Mouse (Mus musculus) neural tube, embryonic 10.5 days (tissue): ENCODE results near the gene Ocln.

ENCODE experiments used
- DNase-seq: peaks from one replicate; pipeline ENCODE4 v3.0.0-alpha.2; 2017; ENCODE audit warnings: low spot score; ENCODE audit errors: extremely low spot score

The Ocln gene

DNA sequence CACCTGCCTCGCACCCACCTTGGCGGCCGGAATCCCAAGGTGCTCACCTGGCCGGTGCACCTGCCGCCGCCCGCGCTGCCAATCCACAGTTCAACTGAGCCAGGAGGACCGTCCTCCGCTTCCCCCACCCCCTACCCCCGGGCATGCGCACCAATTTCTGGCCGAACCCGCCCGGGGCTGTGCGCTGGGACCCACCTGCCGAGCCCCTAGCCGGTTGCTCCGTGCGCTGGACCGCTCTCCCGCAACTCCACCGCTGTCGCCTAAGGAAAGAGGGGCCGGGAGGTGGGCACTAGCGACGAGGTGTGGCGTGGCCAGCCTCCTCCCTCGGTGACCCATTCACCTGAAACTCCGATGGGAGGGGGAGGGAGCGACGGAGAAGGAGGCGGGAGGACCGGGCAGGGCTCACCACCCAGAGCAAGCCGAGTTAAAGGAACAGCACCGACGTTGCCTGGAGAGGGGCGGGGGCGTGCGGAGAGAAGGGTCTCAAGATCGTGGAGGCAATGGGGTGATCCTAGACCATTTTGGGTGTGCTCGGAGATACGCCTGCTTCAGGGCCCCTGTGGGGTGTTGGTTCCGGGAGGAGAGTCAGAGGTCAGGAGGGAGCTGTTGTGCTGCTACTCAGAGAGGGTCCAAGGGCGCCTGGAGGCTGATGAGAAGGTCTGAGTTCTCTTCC, at the start of gene Ocln:
Gene Ocln, minus strand, starts transcription at position 350 of the 673 bp plus-strand sequence.
- DNase-seq: peak; percentile 56

DNA sequence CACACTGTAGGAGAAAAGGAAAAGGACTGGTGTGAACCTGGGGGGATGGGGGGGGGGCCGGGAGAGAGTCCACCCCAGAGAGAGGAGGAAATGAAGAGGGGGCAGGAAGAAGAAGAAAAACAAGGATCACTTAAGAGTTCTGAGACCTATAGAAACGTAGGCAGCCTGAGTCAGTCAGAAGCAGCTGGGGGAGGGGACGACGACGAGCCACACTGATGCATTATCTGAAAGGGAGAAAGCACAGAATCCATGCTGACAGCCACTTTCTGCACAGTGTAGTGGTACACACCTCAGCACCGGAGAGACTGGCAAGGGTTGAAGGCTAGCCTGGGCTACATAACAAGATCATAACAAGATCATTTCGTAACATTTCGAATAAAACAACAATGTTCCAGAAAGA, 48.5 kb upstream of the Ocln start:
- no peak for DNase-seq

DNA sequence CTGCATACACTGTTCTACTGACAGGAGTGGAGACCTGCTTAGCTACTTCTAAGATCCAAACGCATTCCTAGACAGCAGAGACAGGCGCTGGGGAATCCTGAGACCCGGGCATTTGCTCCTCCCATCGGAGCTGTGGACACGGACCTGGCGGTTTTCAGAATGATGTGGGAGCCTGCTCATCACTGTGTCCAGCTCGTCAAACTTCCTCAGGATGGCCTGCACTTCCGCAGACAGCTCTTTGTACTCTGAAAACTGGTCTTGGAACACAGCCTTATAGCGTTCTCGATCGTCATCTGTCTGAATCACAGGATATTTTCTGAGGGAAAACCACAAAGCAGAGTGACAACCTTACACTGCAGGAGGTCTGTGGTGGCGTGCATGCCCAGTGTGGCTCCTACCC, 47.8 kb upstream of the Ocln start:
- DNase-seq: no peak

DNA sequence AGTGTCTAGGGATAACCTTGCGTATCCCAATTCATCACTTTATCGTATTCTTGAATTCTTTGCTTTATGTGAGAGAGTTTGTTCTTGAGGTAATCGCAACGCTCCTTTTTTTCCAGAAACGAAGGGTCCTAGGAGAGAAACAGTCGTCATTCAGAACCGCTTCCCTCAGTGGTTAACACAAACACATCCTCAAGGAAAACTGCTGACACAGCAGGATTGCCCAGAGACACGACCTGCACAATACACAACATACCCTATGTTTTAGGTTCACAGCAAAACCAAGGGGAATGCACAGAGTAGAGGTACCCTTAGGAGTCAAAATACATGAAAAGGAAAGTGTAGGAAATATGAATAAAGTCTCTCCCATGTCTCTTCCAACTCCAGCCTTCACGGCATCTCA, 44.8 kb upstream of the Ocln start:
- no peak for DNase-seq

DNA sequence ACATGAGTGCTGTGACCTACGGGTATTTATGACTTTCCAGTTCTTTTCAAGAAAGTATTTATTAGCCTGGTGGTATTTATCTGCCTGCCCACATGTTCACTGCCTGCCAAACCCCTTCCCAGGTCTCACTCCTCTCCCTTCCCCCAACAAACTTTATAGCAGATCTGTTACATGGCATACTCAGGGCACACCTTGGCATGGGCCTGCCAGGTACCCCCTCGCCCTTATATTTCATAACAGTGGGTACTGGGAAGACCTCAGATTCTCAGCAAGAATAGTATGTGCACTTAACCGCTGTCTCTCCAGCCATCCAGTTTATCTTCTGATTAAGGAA, 43.0 kb upstream of the Ocln start:
- no peak for DNase-seq

DNA sequence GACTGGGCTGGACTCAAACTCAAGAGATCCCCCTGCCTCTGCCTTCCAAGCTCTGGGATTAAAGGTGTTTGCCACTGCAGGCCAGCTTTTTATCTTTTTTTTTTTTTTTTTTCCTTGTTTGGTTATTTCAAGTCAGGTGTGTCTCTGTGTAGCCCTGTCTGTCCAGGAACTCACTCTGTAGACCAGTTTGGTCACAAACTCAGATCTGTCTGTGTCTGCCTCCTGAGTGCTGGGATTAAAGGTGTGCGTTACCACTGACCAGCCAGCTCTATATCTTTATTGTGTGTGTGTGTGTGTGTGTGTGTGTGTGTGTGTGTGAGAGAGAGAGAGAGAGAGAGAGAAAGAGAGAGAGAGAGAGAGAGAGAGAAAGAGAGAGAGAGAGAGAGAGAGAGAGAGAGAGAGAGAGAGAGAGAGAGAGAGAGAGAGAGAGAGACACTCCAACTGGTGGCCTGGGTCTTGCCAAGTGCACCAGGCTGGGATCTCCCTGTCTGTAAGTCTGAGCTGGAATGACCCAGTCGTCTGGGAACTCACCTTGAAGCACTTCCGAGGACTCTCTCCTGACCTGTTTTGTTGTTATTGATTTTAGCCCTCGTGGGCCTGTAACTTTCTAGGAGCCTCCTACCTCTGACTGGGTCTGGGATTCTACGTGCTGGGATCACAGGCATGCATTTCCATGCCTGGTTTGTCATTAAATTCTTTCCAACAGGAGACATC, 42.5 kb upstream of the Ocln start:
- DNase-seq: no peak

DNA sequence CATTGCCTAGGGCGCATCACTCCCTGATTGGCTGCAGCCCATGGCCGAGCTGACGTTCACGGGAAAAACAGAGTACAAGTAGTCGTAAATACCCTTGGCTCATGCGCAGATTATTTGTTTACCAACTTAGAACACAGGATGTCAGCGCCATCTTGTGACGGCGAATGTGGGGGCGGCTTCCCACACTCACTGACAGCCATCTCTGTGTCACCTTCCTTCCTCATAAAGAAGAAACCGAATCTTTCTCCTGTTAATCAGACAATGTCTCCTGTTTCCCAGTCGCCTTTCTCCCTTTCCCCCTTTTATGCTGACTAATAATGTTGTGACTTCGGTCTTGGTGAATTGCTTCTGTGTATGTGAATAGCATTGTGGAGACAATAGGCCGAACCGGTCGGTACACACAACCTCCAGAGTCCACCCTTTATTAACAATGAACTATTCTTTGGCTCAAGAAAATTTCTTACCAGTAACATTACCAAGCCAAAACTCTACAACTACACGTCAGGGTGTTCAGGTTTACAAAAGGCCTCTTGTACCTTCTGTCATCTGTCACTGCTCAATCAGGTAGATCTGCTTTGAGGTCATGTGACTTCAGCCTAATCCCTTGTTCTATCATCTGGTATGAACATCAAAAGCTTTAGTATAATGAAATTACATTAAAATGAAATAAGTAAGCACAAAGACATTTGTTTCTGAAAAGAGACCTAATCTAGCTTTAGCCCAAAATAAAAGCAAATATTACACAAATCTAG, 41.7 kb upstream of the Ocln start:
- no peak for DNase-seq

DNA sequence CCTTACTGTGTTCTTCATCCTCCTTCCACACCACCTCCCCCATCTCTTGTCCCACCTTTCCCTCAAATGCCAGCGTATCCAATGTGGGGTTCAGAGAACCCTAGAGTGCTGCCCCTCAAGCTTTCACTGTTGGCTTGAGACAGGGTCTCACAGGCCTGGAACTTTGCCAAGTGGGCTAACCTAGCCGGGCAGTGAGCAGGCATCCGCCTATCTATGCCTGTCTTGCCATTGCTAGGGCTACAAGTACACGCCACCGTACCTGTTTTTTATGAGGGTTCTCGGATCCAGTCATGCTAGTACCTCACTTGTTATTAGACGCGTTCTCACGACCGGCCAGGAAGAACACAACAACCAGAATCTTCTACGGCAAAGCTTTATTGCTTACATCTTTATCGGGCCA, 36.1 kb upstream of the Ocln start:
- DNase-seq: no peak

DNA sequence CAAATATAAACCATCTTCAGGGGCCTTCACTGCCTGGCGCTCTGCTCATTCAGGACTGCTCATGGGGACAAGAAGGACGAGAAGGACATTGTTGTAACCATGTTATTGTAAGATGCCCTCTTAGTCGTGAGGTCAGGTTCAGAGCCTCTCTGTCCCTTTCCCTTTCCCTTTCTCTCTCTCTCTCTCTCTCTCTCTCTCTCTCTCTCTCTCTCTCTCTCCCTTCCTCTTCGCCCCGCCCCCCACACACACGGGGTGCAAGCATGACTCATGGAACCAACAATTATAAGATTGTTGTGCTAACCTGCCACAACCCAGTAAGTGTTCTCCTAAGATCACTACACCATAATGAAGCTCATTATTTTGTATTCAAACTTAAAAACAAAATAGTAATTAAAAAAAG, 29.6 kb upstream of the Ocln start:
- no peak for DNase-seq

DNA sequence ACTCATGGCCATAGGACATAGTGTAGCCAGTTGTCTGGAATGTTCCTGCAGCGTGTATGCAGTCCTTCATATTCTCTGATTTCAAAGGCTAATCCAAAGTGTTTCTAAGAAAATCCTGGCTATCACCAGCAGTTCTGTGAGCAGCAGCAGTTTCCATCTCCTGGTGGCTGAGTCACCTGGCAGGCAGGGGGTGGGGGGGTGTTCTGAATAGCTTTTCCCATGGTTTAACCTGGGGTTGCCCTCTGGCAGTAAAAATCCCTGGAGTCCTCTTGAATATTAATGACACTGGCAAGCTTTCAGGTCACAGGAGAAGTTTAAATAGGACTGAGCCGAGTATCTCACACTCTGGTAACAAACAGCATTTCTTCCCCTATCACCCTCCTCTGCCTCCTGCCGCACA, 29.2 kb upstream of the Ocln start:
- no peak for DNase-seq

DNA sequence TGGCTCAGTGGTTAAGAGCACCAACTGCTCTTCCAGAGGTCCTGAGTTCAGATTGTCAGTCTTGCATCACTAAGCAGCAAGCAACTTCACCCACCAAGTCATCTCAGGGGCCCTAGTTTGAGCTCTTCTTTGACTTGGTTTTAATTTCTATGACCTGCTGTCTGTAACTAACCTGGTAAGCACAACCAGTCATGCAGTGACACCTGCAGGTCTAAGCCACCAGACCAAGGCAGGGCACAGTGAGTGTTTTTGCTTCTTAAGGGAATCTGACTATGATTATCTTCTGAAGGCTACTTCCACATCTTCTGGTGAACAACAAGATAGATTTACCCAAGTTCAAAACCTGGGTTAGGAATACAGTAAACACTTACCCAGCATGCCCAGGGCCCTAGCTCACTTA, 27.4 kb upstream of the Ocln start:
- DNase-seq: no peak

DNA sequence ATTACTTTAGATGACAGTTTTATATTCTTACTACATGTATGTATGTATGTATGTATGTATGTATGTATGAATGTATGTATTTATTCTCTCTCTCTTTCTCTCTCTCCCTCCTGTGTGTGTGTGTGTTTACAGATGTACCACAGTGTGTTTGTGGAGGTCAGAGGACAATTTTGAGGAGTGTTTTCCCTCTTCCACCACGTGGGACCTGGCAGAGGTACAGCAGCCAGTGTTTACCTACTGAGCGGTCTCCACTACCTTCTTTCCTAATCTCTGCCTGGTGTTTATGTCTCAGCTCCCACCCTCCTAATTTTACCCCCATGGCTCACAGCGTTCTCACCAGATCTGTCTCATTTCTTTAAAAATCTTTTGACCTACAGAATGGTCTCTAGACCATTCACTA, 26.7 kb upstream of the Ocln start:
- no peak for DNase-seq

DNA sequence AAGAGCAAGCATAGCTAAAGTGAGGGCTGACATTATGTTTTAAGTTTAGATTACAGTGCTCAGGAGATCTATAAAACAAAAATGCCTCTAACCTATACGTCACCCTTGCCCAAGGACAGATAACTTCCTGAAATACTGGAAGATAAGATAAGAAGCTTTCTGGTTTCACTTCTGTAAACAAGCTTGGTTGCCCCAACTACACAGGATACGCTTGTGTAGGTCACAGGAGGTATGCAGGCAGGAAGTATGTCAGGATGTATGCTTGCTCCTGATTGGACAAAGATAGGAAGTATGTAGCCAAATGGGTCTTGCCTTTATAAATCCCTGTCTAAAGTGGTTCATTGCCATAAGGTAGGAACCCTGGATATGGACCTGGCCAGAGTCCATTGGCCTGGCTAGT, 23.4 kb upstream of the Ocln start:
- no peak for DNase-seq

DNA sequence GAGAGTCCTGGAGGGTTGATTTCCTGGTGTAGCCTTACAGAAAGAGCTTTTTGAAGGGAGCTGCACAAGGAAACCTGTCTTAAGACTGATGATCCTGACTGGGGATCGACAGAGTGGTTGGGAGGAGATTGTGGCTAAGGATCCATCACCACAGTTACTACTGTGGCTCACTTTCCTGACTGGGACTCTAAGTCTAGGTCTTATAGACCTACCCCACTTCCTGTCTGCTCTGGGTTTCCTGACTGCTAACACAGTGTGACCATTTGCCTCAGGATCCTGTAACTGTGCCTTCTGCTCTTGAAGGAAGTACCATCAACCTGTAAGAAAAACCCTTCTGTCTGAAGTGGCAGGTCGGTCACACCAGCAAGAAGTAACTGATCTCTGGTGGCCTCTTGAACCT, 18.2 kb upstream of the Ocln start:
- DNase-seq: no peak

DNA sequence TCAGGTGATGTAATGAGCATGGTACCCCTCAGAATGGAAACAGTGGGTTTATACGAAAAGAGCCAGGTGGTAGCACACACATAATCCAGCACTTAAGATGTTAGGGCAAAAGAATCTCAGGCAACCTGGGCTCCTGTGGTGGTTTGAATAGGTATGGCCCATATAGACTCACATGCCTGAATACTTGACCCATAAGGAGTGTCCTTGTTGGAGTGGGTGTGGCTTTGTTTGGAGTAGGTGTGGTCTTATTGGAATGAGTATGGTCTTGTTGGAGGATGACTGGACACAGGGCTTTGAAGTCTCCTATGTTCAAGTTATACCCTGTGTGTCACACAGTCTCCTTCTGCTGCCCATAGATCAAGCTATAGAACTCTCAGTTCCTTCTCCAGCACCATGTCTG, 15.8 kb upstream of the Ocln start:
- no peak for DNase-seq

DNA sequence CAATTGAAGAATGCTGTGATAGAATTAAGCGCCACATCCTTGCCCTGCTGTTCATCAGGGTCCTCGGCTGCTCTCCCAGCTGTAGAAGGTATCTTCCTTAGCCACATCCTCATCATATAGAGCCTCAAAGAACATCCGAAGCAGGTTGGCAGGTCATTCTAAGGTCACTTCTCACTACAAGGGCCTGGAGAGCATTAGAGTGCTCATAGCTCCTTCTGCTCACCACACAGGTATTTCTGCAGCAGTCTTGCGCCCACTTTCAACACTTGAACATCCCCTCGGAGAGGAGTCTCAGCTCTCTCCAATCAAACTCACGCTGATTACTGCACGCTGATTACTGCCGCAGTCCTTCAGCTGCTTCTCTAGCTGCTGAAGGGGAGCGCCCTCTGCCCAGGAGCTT, 6.9 kb upstream of the Ocln start:
- no peak for DNase-seq

DNA sequence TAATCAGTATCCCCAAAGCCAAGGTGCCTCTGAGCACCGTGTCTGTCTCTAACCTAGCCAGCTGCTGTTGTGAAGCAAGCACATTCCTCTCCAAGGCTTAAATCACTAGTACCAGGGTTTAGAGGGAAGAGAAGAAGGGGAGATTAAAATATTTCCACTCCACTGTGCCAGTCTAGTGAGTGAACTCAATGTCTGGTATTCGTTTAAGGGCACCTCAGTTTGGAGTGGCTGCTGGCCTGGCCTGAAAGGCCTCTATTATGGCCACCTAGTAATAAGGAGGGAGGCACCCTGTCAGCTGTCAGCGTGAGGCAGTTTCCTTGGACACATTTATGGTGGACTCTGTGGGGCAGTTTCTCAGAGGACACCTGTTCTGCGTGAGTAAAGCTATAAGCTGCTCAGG, 4.5 kb upstream of the Ocln start:
- DNase-seq: no peak

DNA sequence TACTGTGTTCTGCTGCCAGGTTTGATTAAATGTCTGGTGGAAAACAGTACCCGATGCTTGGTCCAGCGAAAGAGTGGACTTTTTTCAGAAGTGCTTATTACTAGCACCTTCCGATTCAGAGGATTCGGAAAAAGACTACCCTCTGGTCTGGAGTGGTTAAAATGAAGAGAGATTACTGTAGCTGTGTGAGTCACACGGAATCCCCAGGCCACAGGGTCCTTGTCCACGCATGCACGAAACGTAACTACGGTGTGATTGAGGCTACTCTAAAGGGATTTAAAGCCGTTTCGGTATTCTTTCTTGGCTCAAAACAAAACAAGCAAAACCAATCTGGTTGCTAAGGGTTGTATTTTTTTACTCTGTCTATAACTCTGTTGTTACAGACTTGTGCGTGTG, 522 bp upstream of the Ocln start:
- no peak for DNase-seq

DNA sequence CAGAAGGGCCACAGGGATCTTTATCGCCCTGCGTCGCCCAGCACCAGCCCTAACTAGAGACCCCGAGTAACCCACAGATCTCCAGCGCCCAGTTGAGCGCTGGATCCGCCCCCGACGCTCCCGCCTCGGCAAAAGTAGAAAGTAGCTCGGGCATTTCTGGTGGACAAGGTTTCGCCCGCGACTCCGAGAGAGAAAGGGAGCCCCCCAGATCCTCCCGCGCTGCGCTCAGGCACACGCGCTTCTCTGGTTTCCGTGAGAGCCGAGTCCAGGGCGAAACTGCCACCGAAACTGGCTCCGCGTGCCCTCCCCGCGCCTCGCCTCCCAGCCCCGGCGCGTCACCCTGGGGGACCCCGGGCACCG, 529 bp downstream of the Ocln start:
- DNase-seq: no peak

DNA sequence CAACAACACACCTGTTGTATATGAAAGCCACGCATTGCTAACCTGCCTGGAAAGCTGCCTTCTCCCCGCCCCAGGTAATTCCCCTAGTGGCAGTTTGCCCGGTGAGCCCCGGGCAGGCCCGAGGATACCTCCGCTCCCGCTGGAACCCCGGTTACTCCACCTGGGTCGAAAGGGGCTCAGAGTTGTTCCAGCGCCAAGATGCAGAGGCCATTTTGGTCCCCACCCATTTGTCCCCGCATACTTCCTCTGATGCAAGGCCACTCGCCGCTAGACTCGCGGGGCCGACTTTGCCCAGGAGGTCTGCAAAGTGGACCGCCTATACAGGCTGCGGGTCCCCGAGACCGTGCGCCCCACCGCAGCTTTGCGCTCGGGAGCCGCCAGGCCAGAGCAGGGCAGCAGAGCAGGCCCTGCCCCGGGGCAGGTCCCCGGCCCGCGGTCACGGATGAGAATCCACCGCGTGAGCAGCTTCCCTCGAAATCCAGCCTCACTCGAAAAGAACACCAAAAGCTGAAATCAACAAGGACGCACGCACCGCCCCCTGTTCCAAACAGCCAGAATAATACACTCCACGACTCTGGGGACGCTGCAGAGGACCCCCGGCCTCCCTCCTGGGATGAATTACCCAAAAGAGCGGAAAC, 1.0 kb downstream of the Ocln start:
- peak; percentile 48 for DNase-seq

DNA sequence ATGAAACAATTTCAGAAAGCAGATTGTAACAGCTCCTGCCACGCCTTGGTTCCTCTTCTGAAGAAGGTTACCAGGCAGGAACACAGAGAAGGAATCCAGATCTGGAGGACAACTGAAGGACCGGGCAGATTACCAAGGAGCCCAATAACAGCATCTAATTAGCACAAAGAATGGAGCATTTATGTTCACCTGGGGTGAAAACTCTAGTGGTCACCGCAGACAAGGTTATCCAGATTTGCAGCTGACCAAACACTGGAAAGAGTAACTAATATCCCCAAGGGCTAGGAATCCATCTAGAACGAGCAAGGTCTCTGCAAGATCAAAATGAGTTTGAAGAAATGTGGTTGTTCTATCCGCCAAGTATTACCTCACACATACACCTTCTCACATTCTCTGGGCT, 5.2 kb downstream of the Ocln start:
- no peak for DNase-seq

DNA sequence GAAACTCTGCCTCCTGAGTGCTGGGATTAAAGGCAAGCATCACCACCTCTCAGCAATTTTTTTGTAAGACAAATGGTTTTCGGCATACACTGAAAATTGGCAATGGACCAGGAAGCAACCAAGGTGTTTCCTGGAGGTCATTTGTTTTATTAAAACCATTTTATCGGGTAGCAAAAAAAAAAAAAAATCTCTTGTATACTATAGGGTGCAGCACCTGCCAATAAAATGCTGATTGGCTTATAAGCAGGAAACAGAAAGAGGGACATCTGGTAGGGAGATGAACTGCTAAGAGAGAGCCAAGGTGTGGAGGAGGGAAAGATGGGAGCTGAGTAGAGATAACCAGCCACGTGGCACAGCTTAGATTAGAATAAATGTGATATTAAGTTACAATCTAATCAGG, 7.0 kb downstream of the Ocln start:
- no peak for DNase-seq
